Mouse (Mus musculus) spleen, postnatal 36 days (tissue): Measurements from ENCODE around the gene Itih5.

Experiments used
- DNase-seq, 2 experiments: peaks; one replicate each; pipeline ENCODE4 v3.0.0; 2022; ENCODE audit warnings: low spot score in 2 of 2, mixed read lengths in 1 of 2

The Itih5 gene

GRCm38 (mm10) chr2:10167283-10167682 lies 13.9 kb downstream of the Itih5 start:
- DNase-seq = no peak

- no peak for DNase-seq
Observed at GRCm38 (mm10) chr2:10168016-10168415, 14.6 kb downstream of the Itih5 start.

- no peak for DNase-seq
Observed at GRCm38 (mm10) chr2:10169991-10170390, 16.6 kb downstream of the Itih5 start.

- DNase-seq = no peak
Observed at GRCm38 (mm10) chr2:10193553-10193952, 40.2 kb downstream of the Itih5 start.

GRCm38 (mm10) chr2:10195162-10195561 lies 41.8 kb downstream of the Itih5 start:
- DNase-seq = no peak

- no peak for DNase-seq
Observed at GRCm38 (mm10) chr2:10199326-10199725, 46.0 kb downstream of the Itih5 start.

- DNase-seq = no peak
Observed at GRCm38 (mm10) chr2:10200736-10201285, 47.4 kb downstream of the Itih5 start.

GRCm38 (mm10) chr2:10204301-10204700 lies 50.9 kb downstream of the Itih5 start:
- DNase-seq = no peak

GRCm38 (mm10) chr2:10213468-10213867 lies 60.1 kb downstream of the Itih5 start:
- no peak for DNase-seq

GRCm38 (mm10) chr2:10215876-10216565 lies 62.6 kb downstream of the Itih5 start:
- DNase-seq = no peak

- no peak for DNase-seq
Observed at GRCm38 (mm10) chr2:10216566-10217247, 63.3 kb downstream of the Itih5 start.

GRCm38 (mm10) chr2:10221862-10222261 lies 68.5 kb downstream of the Itih5 start:
- DNase-seq = no peak

- DNase-seq = no peak
Observed at GRCm38 (mm10) chr2:10226907-10227306, 73.5 kb downstream of the Itih5 start.

GRCm38 (mm10) chr2:10231971-10232370 lies 78.6 kb downstream of the Itih5 start:
- no peak for DNase-seq

GRCm38 (mm10) chr2:10236554-10236953 lies 83.2 kb downstream of the Itih5 start:
- DNase-seq = no peak

GRCm38 (mm10) chr2:10242970-10243369 lies 89.6 kb downstream of the Itih5 start:
- no peak for DNase-seq

- no peak for DNase-seq
Observed at GRCm38 (mm10) chr2:10250441-10250840, 97.1 kb downstream of the Itih5 start.

GRCm38 (mm10) chr2:10250926-10251325 lies 97.6 kb downstream of the Itih5 start:
- no peak for DNase-seq

GRCm38 (mm10) chr2:10251466-10251865 lies 98.1 kb downstream of the Itih5 start:
- DNase-seq = no peak

- no peak for DNase-seq
Observed at GRCm38 (mm10) chr2:10252016-10252415, 98.6 kb downstream of the Itih5 start.

GRCm38 (mm10) chr2:10253351-10253750 lies 100.0 kb downstream of the Itih5 start:
- no peak for DNase-seq

- no peak for DNase-seq
Observed at GRCm38 (mm10) chr2:10256949-10257348, 103.6 kb downstream of the Itih5 start.

- no peak for DNase-seq
Observed at GRCm38 (mm10) chr2:10258312-10258711, 104.9 kb downstream of the Itih5 start.
